Mouse (Mus musculus) cerebellum, adult 2 months (tissue): ENCODE results near the gene Specc1l.

ENCODE experiments used
- CTCF ChIP-seq: fragments of 200-500 bp; IDR thresholded peaks from 2 replicates; pipeline ENCODE4 v1.5.1; 2011; ENCODE audit warnings: low read depth, mild to moderate bottlenecking, control low read depth, low read length, moderate library complexity, borderline replicate concordance; ENCODE audit not compliant: insufficient read depth
- POLR2A ChIP-seq: fragments of 200-500 bp; IDR thresholded peaks from 2 replicates; pipeline ENCODE4 v1.6.1; 2011; ENCODE audit warnings: low read length, control low read depth, borderline replicate concordance; ENCODE audit not compliant: insufficient read depth

GRCm38 (mm10) chr10:75165825-75166481 is 45.9 kb upstream of the Specc1l start:
- no peak for TF ChIP-seq POLR2A
- TF ChIP-seq CTCF, result no peak
